Mouse (Mus musculus) stomach, embryonic 14.5 days (tissue): ENCODE results near the gene Apold1. TPM values are rescaled to one million over a fixed set of nuclear protein-coding genes. Genes with fewer than 3 reads are reported as not detected.

Source experiments
- ATAC-seq: fragments of 200-750 bp; cut with Nextera tagmentation; 2 replicates; pipeline ENCODE4 v1.8.0; 2017; ENCODE audit warnings: low read depth, moderate TSS enrichment; ENCODE audit not compliant: insufficient number of reproducible peaks, insufficient read depth, low FRiP score
- H3K27ac ChIP-seq: fragments of 300-500 bp; sonication (generic); 2 replicates; pipeline ENCODE4 v1.5.1; 2014; ENCODE audit warnings: mild to moderate bottlenecking, low read length, moderate library complexity, mixed read lengths
- H3K27me3 ChIP-seq: fragments of 300-500 bp; sonication (generic); 2 replicates; pipeline ENCODE4 v1.6.1; 2014; ENCODE audit warnings: low read length, control low read depth, mixed read lengths; ENCODE audit not compliant: control insufficient read depth, insufficient read depth
- H3K36me3 ChIP-seq: fragments of 300-500 bp; sonication (generic); 2 replicates; pipeline ENCODE4 v1.6.1; 2014; ENCODE audit warnings: mild to moderate bottlenecking, control low read depth, low read length, moderate library complexity, mixed read lengths; ENCODE audit not compliant: control insufficient read depth, insufficient read depth
- H3K4me1 ChIP-seq: fragments of 300-500 bp; sonication (generic); 2 replicates; pipeline ENCODE4 v1.6.1; 2014; ENCODE audit warnings: low read length, control low read depth, mixed read lengths; ENCODE audit not compliant: control insufficient read depth, insufficient read depth
- H3K4me2 ChIP-seq: fragments of 300-500 bp; sonication (generic); replicated peaks from 2 replicates; pipeline ENCODE4 v1.6.1; 2014; ENCODE audit warnings: low read depth, low read length, control low read depth
- H3K4me3 ChIP-seq: fragments of 300-500 bp; sonication (generic); 2 replicates; pipeline ENCODE4 v1.5.1; 2014; ENCODE audit warnings: low read depth, low read length, control low read depth
- H3K9ac ChIP-seq: fragments of 300-500 bp; sonication (generic); replicated peaks from 2 replicates; pipeline ENCODE4 v1.6.1; 2014; ENCODE audit warnings: low read depth, mild to moderate bottlenecking, control low read depth, low read length, moderate library complexity, mixed read lengths
- H3K9me3 ChIP-seq: fragments of 300-500 bp; sonication (generic); 2 replicates; pipeline ENCODE4 v1.6.1; 2016; ENCODE audit warnings: low read depth, low read length, control low read depth; ENCODE audit not compliant: control insufficient read depth
- WGBS: fragments of 180-500 bp; shearing (Covaris S2); extraction: QIAGEN DNeasy Blood & Tissue Kit; methylation state at CpG from one replicate; pipeline ENCODE4 v1.1.7; 2014; 5-methylcytosine and 5-hydroxymethylcytosine counted together
- polyA plus RNA-seq: library from polyadenylated mRNA; unstranded; fragments of >200 nt; fragmentation: Nextera tagmentation; extraction: Ambion mirVana; gene quantifications from 2 replicates; pipeline ENCODE4 v1.2.1, GENCODE M21; 2014

The Apold1 gene
- polyA plus RNA-seq, 1 experiment from 2014 or later = 4.0 TPM

DNA sequence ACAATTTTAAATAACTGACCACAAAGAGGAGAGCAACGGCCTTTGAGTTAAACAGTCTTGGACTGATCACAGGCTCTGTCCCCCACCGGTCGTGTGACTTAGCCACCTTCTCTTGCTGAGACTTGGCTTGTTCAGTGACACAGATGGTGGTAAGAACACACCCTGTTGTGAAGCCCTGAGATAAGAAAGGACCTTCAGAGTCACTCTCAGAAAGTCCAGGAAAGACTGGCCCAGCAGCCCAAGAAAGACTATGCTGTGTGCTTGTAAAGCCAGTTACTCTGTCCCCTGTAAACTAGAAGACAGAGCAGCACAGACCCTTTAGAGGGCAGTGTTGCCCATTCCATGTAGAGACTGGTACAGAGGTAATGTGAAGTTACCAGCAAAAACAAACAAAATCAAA lies 3.2 kb downstream of the Apold1 start:
- Histone ChIP-seq H3K4me1 (peaks cover 3% of the 10 kb centered on the region; the same call in 1 of the 2 replicates), H3K4me2 (no peak overlapping the region), H3K36me3 (no peaks in the 10 kb centered on the region), H3K9ac (no peak overlapping the region), H3K27ac (no peak overlapping the region), H3K27me3 (no peaks in the 10 kb centered on the region), H3K9me3 (no peaks in the 10 kb centered on the region), H3K4me3 (no peak overlapping the region)
- 58% methylated on average over 3 of the region's 3 CpGs for WGBS
- ATAC-seq = peak; percentile 56; the same call in 1 of the 2 replicates

DNA sequence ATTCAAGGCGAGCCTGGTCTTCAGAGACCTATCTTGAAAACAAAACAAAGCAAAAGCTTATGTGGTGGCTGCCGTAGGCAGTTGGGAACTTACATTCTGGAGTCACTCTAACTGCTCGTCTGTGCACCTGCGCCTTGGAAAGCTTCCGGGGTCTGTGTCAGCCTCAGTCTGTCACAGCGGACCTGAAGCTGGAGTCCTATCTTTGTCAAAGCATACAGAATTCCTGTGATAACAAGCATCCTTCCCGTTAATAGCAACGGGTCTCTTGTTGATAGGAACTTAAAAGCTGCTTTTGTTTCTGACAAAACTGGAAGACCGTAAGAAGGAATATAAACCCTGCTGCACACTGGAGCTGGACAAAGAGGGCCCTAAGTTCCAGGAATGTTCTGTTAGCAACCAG lies 6.9 kb downstream of the Apold1 start:
- Histone ChIP-seq H3K4me1 (no peaks in the 10 kb centered on the region), H3K27ac (no peak overlapping the region), H3K36me3 (no peaks in the 10 kb centered on the region), H3K9ac (no peak overlapping the region), H3K4me2 (no peak overlapping the region), H3K4me3 (no peak overlapping the region), H3K27me3 (no peaks in the 10 kb centered on the region), H3K9me3 (no peaks in the 10 kb centered on the region)
- ATAC-seq = no peak
- WGBS = 73% methylated on average over 9 of the region's 9 CpGs

DNA sequence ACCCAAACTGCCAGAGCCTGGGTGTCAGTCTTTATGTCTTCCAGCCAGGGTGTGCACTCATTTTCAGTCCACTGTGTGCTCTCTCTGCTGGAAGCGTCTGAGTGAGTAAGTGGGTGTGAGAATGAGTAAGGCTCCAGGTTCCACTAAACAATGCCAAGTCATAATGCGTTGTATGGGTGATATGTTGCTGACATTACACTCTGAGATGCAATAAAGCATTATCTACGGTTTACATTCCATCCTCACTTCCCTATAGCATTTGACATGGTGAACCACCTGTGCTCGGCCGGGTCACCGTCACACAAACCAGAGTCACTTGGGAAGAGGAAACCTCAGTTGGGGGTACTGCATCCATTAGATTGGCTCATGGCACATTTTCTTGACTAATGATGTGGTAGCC lies 9.2 kb downstream of the Apold1 start:
- H3K9ac ChIP-seq = no peak overlapping the region
- H3K4me1 ChIP-seq = no peaks in the 10 kb centered on the region
- no peak overlapping the region for H3K4me3 ChIP-seq
- WGBS = 84% methylated on average over 6 of the region's 6 CpGs
- no peak for ATAC-seq
- no peak overlapping the region for H3K4me2 ChIP-seq
- no peaks in the 10 kb centered on the region for H3K36me3 ChIP-seq
- H3K27ac ChIP-seq = no peak overlapping the region
- H3K9me3 ChIP-seq = no peaks in the 10 kb centered on the region
- H3K27me3 ChIP-seq = no peaks in the 10 kb centered on the region

DNA sequence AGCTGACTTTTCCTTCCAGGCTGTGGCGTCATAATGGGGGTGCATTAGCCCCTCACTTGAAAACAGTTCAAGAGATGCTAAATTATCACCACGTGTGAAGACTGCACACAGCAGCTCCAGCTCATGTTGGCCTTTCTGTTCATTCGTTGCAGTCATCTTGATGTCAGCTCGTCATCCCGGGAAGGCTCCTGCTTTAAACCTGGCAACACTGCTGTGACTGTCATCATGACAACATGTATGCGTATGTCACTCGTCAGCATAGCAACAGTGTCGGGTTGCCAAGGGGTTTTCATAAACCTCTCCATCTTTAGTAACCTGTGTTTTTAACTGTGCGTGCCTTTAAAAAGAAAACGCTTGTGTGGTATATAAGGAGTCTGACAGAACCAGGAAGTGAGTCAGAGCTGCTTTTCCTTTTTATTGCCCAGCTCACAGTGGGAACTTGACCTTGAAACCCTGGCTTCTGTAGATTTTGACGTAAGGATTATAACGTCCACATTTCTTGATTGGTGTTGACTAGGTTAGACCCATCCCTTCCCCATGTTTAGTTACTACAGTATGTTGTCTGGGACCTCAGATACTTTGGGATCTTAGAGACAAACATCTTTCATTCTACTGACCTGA lies 12.6 kb downstream of the Apold1 start:
- no peak overlapping the region for H3K4me2 ChIP-seq
- H3K4me1 ChIP-seq = no peaks in the 10 kb centered on the region
- no peak overlapping the region for H3K27ac ChIP-seq
- no peak overlapping the region for H3K9ac ChIP-seq
- no peaks in the 10 kb centered on the region for H3K9me3 ChIP-seq
- H3K36me3 ChIP-seq = no peaks in the 10 kb centered on the region
- ATAC-seq = no peak
- no peaks in the 10 kb centered on the region for H3K27me3 ChIP-seq
- no peak overlapping the region for H3K4me3 ChIP-seq
- 67% methylated on average over 12 of the region's 12 CpGs for WGBS

DNA sequence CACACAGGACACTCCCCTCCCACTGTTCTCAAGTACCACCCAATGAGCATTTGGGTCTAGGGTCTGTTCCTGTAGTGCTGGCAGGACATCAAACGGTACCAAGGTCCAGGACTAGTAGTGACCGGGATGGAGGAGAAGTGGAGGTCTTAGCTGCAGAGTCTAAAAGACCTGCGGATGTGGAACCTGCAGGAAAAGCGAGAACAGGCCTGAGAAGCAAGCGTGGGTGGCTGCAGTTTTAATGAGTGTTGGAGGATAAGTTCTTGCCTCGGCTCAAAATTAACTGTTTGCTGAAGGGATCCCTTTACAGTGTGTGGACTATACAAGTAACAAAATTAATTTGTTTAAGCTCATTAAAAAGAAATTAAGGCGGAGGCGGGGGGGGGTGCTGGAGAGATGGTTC lies 13.5 kb downstream of the Apold1 start:
- Histone ChIP-seq H3K4me1 (no peaks in the 10 kb centered on the region), H3K27ac (no peak overlapping the region), H3K4me2 (no peak overlapping the region), H3K9me3 (no peaks in the 10 kb centered on the region), H3K36me3 (no peaks in the 10 kb centered on the region), H3K9ac (no peak overlapping the region), H3K4me3 (no peak overlapping the region), H3K27me3 (no peaks in the 10 kb centered on the region)
- WGBS = 71% methylated on average over 8 of the region's 8 CpGs
- ATAC-seq = no peak

DNA sequence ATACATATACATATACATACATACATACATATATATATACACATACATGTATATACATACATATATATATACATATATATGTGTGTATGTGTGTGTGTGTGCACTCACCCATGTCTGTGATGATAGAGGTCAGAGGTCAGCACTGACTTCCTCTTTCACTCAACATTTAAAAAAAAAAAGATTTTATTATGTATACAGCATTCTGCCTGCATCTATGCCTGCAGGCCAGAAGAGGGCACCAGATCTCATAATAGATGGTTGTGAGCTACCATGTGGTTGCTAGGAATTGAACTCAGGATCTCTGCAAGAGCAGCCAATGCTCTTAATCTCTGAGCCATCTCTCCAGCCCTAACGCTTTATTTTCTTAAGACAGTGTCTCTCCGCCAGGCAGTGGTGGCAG lies 15.4 kb downstream of the Apold1 start:
- 85% methylated on average over 2 of the region's 2 CpGs for WGBS

DNA sequence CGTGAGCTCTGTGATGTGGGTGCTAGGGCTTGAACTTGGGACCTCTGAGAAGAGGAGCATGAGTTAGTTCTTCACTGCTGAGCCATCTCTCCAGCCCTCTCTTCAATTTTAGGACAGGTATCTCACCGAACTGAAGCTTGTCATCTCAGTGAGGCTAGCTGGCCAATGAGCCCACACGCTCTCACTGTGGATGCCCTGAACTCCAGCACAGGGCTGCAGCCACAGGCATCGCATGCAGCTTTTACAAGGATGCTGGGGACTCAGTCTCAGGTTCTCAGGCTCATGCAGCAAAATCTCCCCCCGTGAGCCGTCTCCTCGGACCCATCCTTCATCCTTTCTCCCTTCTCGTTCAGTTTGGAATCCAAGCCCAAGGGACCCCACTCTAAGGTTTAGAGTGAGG lies 16.6 kb downstream of the Apold1 start:
- H3K4me3 ChIP-seq = no peak overlapping the region
- no peak overlapping the region for H3K4me2 ChIP-seq
- no peak overlapping the region for H3K9ac ChIP-seq
- ATAC-seq = no peak
- no peaks in the 10 kb centered on the region for H3K27me3 ChIP-seq
- no peaks in the 10 kb centered on the region for H3K36me3 ChIP-seq
- H3K4me1 ChIP-seq = no peaks in the 10 kb centered on the region
- WGBS = 82% methylated on average over 8 of the region's 8 CpGs
- no peak overlapping the region for H3K27ac ChIP-seq
- H3K9me3 ChIP-seq = no peaks in the 10 kb centered on the region

More for the DNA sequence above, 15.4 kb downstream of the Apold1 start:
- no peaks in the 10 kb centered on the region for H3K36me3 ChIP-seq
- H3K4me3 ChIP-seq = no peak overlapping the region
- no peak overlapping the region for H3K4me2 ChIP-seq
- H3K9ac ChIP-seq = no peak overlapping the region
- H3K27me3 ChIP-seq = no peaks in the 10 kb centered on the region
- H3K27ac ChIP-seq = no peak overlapping the region
- ATAC-seq = no peak
- no peaks in the 10 kb centered on the region for H3K4me1 ChIP-seq
- no peaks in the 10 kb centered on the region for H3K9me3 ChIP-seq

DNA sequence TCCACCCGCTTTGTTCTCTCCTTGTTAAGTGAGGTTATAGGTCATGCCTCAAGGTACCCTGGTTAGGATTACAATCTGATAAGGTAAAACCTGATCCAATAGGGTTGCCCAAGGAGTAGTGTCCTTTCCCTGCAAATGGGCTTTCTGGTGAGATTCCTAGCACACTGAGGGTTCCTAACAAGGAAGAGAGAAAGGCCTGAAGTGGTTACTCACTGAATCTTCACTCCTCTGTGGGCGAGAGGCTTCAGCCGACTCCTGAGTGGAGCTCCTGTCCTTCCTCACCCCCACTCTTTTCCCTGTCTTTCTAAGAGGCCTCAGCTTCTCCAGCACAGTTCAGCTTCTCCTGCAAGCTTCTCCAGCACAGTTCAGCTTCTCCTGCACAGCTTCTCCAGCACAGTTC lies 17.3 kb downstream of the Apold1 start:
- H3K9ac ChIP-seq = no peak overlapping the region
- no peak overlapping the region for H3K27ac ChIP-seq
- no peak for ATAC-seq
- H3K9me3 ChIP-seq = no peaks in the 10 kb centered on the region
- H3K36me3 ChIP-seq = no peaks in the 10 kb centered on the region
- H3K4me2 ChIP-seq = no peak overlapping the region
- H3K4me3 ChIP-seq = no peak overlapping the region
- no peaks in the 10 kb centered on the region for H3K27me3 ChIP-seq
- H3K4me1 ChIP-seq = no peaks in the 10 kb centered on the region
- WGBS = 56% methylated on average over 3 of the region's 3 CpGs

DNA sequence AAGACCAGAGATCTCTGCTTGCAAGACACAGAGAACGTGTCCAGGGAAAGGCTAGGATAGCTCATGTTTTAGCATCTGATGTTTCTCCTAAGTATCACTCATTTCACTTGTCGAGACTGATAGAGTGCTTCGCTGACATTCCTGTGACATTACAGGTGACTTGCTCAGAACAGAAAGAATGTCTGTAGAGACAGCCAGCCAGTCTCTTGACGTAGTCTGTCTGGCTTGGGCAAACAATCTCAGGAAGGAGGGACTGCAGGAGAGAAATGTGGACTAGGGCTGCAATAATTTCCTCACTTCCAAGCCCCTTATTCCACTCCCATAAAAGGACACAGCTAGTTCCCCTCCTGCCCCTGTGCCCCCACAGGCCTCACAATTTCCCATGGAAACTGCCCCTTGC lies 18.8 kb downstream of the Apold1 start:
- H3K4me3 ChIP-seq = no peak overlapping the region
- no peaks in the 10 kb centered on the region for H3K4me1 ChIP-seq
- H3K9ac ChIP-seq = no peak overlapping the region
- H3K4me2 ChIP-seq = no peak overlapping the region
- H3K36me3 ChIP-seq = no peaks in the 10 kb centered on the region
- 55% methylated on average over 4 of the region's 4 CpGs for WGBS
- no peak overlapping the region for H3K27ac ChIP-seq
- no peaks in the 10 kb centered on the region for H3K9me3 ChIP-seq
- ATAC-seq = no peak
- no peaks in the 10 kb centered on the region for H3K27me3 ChIP-seq
